Mouse (Mus musculus) subcutaneous adipose tissue, adult 2 months (tissue): ENCODE results near the gene Olfr1036. TPM values are rescaled to one million over a fixed set of nuclear protein-coding genes. Genes with fewer than 3 reads are reported as not detected.

Experiments
- polyA plus RNA-seq: library from polyadenylated mRNA; depleted of rRNA; stranded (reverse); fragments of >200 nt; gene quantifications from 2 replicates; pipeline ENCODE4 v1.2.3, GENCODE M21; 2012; ENCODE audit warnings: low replicate concordance; rRNA removed

Olfr1036 gene
- polyA plus RNA-seq, result not detected in 2 replicates

DNA sequence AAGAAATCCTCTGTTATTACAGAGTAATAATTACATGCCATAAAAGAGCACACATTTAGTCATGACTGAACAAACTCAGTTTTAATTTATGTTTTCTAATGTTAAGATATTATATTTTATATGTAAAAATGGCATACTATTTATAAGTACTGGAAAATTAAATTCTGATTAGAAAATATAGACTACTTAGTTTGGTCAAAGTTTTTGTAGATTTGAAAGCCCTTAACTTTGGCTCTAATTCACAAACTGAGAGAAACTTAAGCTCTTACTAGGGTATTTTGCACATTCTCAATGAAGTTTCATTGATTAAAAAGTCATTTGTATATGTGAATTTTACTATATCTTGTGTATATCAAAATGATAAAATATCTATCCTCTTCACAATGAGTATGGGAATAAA lies at the start of gene Olfr1036:
Gene Olfr1036 (plus strand): TSS at position 301 of the 400 bp plus-strand sequence.

DNA sequence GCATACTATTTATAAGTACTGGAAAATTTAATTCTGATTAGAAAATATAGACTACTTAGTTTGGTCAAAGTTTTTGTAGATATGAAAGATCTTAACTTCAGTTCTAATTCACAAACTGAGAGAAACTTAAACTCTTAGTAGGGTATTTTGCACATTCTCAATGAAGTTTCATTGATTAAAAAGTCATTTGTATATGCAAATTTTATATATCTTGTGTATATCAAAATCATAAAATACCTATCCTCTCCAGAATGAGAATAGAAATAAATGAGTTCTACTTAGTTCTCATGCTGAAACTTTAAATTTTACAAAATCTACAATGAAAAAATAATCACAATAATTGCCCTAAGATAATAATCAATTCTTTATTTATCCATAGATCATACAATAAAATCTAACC lies 28.2 kb upstream of the Olfr1036 start, which contains the start of gene Olfr1034:
Gene Olfr1034 (plus strand): TSS at position 301 of the 400 bp plus-strand sequence.

GRCm38 (mm10) chr2:86087285-86087684 lies 13.5 kb downstream of the Olfr1036 start, which contains the start of gene Olfr1037:
Gene Olfr1037 (minus strand): TSS chr2:86087385.

Other genes with a start within 250 kb of the Olfr1036 start
- not detected in 2 replicates for gene Olfr1019, start 228.5 kb upstream of the Olfr1036 start, polyA plus RNA-seq
- not detected in 2 replicates for gene Olfr1020, start 227.0 kb upstream of the Olfr1036 start, polyA plus RNA-seq
- gene Olfr1022, start 205.4 kb upstream of the Olfr1036 start, polyA plus RNA-seq, result not detected in 2 replicates
- not detected in 2 replicates for gene Olfr1023, start 188.4 kb upstream of the Olfr1036 start, polyA plus RNA-seq
- not detected in 2 replicates for gene Olfr1024, start 168.9 kb upstream of the Olfr1036 start, polyA plus RNA-seq
- gene Olfr1025-ps1, start 158.8 kb upstream of the Olfr1036 start, polyA plus RNA-seq, result not detected in 2 replicates
- not detected in 2 replicates for gene Olfr1026, start 152.4 kb upstream of the Olfr1036 start, polyA plus RNA-seq
- not detected in 2 replicates for gene Olfr1028, start 123.6 kb upstream of the Olfr1036 start, polyA plus RNA-seq
- gene Olfr1029, start 100.1 kb upstream of the Olfr1036 start, polyA plus RNA-seq, result not detected in 2 replicates
- not detected in 2 replicates for gene Olfr1030, start 94.7 kb upstream of the Olfr1036 start, polyA plus RNA-seq
- not detected in 2 replicates for gene Olfr1031, start 83.7 kb upstream of the Olfr1036 start, polyA plus RNA-seq
- gene Olfr1032, start 68.5 kb upstream of the Olfr1036 start, polyA plus RNA-seq, result not detected in 2 replicates
- 1.3 and 1.7 TPM in 2 replicates for gene Olfr1033, start 53.4 kb upstream of the Olfr1036 start, polyA plus RNA-seq
- 0.23 and 0.26 TPM in 2 replicates for gene Olfr1034, start 28.1 kb upstream of the Olfr1036 start, polyA plus RNA-seq
- gene Olfr1037, start 13.4 kb downstream of the Olfr1036 start, polyA plus RNA-seq, result not detected in 2 replicates
- not detected in 2 replicates for gene Olfr1039, start 61.9 kb downstream of the Olfr1036 start, polyA plus RNA-seq
- not detected in 2 replicates for gene Olfr1040, start 72.7 kb downstream of the Olfr1036 start, polyA plus RNA-seq
- gene Olfr1042, start 87.8 kb downstream of the Olfr1036 start, polyA plus RNA-seq, result not detected in 2 replicates
- gene Olfr1043, start 93.5 kb downstream of the Olfr1036 start, polyA plus RNA-seq, result not detected in 2 replicates
- not detected in 2 replicates for gene Olfr1044, start 103.8 kb downstream of the Olfr1036 start, polyA plus RNA-seq
- not detected in 2 replicates for gene Olfr52, start 111.7 kb downstream of the Olfr1036 start, polyA plus RNA-seq
- not detected in 2 replicates for gene Olfr1045, start 129.0 kb downstream of the Olfr1036 start, polyA plus RNA-seq
- gene Olfr1046, start 145.3 kb downstream of the Olfr1036 start, polyA plus RNA-seq, result not detected in 2 replicates
- gene Olfr1047, start 157.4 kb downstream of the Olfr1036 start, polyA plus RNA-seq, result not detected in 2 replicates
- not detected in 2 replicates for gene Olfr1048, start 166.3 kb downstream of the Olfr1036 start, polyA plus RNA-seq
- not detected in 2 replicates for gene Olfr1049, start 184.3 kb downstream of the Olfr1036 start, polyA plus RNA-seq
- gene Olfr1051, start 205.1 kb downstream of the Olfr1036 start, polyA plus RNA-seq, result not detected in 2 replicates
- gene Olfr1052, start 218.5 kb downstream of the Olfr1036 start, polyA plus RNA-seq, result not detected in 2 replicates
- not detected in 2 replicates for gene Olfr1053, start 241.3 kb downstream of the Olfr1036 start, polyA plus RNA-seq